Mouse (Mus musculus) E14TG2a.4 (cell line): ENCODE measurements at regions not wholly inside any gene's neighbourhood (a gene's known extent, or its start where the extent isn't known, plus 50 kb on each side); places are given as distances from the start of the nearest gene placed in this dataset.

Experiments used
- CTCF ChIP-seq: conservative IDR thresholded peaks from 2 replicates; pipeline ENCODE4 v1.5.1; 2014; ENCODE audit warnings: low read length
- NANOG ChIP-seq: IDR thresholded peaks from 2 replicates; pipeline ENCODE4 v1.6.1; 2014; ENCODE audit warnings: borderline replicate concordance, low read length, mixed read lengths

DNA sequence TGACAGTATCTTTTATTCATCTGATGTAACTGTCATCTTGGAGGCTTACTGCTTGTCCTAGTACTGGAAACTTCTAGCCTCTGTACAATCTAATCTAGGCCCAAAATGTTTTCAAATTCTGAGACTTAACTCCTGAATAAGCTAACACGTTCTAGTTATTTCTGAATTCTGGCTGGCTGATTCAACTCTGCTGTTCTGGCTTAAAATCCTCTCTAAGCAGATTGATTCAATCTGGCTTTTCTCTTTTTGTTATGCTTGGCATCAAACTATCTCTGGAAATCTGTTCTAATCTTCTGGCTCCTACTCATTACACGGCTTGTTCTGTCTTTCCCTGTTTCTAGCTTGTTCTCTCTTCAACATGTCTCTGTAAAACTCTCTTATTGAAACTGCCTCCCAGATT is 170.8 kb downstream of the D3Ertd751e start:
- TF ChIP-seq CTCF (no peak), NANOG (no peak)
